Mouse (Mus musculus) layer of hippocampus, adult 2 months (tissue): ENCODE results near the gene Ttll1. TPM values are rescaled to one million over a fixed set of nuclear protein-coding genes. Genes with fewer than 3 reads are reported as not detected.
A peak's percentile ranks its signal among the peaks of the same experiment; 100 is the strongest.

ENCODE experiments used
- DNase-seq, 2 experiments: peaks; one replicate each; pipeline ENCODE4 v3.0.0; 2022; ENCODE audit warnings: low spot score in 2 of 2
- H3K27ac ChIP-seq: fragments of 200-600 bp; 2 replicates; pipeline ENCODE4 v1.8.1; 2022
- H3K4me3 ChIP-seq: fragments of 200-600 bp; 2 replicates; pipeline ENCODE4 v1.8.1; 2022; ENCODE audit warnings: mild to moderate bottlenecking
- CTCF ChIP-seq: fragments of 200-600 bp; conservative IDR thresholded peaks from 2 replicates; pipeline ENCODE4 v1.8.1; 2022; ENCODE audit warnings: antibody characterized with exemption, mild to moderate bottlenecking, moderate library complexity
- total RNA-seq, 2 experiments: library from RNA; stranded (reverse); gene quantifications; 2 replicates each; pipeline ENCODE4 v1.2.3; 2021

Ttll1 gene
- total RNA-seq, 2 experiments from 2014 or later, result 34.5 to 36.6 TPM

DNA sequence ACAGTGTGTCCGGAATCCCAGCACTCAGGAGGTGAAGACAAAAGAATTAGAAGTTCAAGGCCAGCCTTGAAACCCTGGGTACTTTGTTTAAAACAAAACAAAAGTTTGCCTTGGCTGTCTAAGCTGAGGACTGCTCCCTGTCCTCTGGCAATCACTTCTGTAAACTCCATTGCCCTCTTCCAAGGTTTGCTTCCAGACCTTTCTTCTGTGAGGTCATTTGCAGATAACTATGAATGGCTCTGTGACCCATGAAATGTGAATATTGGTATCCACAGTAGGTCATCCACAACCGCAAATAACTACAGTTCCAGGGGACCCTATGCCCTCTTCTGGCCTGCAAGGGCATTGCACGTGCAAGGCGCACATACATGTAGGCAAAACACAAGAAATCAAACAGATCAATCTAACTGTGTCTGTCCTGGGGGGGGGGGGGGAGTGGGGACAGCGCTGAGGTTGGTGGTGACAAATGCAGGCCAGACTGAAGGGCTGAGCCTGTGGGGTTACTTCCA is 21.3 kb upstream of the Ttll1 start:
- peak; percentile 40 for TF ChIP-seq CTCF
- no peak overlapping the region for H3K4me3 ChIP-seq
- H3K27ac ChIP-seq, result no peak overlapping the region
- DNase-seq, result no peak

DNA sequence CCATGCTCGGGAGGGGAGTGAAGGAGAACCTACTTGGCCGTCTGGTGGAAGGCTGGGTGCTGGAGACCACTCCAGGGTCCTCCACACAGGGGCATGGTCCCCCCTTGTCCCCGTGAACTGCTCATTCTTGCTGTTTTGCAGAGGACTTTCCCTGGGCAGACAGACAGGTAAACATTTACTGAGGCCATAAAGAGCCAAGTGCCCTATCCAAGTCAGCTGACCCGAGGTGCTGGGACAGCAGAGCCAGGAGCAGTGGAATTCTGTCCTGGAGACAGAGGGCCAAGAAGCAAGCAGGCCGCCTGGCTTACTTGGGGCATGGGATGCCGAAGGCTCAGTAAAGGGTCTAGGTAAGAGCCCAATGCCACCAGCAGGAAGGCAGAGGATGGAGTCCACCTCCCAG is 20.0 kb upstream of the Ttll1 start:
- no peak for TF ChIP-seq CTCF
- Histone ChIP-seq H3K4me3 (no peak overlapping the region), H3K27ac (no peak overlapping the region)
- DNase-seq, result no peak

- Histone ChIP-seq H3K27ac (no peak overlapping the region), H3K4me3 (no peak overlapping the region)
- no peak for TF ChIP-seq CTCF
- DNase-seq, result no peak
Measured at GRCm38 (mm10) chr15:83530233-83530632, 19.5 kb upstream of the Ttll1 start.

DNA sequence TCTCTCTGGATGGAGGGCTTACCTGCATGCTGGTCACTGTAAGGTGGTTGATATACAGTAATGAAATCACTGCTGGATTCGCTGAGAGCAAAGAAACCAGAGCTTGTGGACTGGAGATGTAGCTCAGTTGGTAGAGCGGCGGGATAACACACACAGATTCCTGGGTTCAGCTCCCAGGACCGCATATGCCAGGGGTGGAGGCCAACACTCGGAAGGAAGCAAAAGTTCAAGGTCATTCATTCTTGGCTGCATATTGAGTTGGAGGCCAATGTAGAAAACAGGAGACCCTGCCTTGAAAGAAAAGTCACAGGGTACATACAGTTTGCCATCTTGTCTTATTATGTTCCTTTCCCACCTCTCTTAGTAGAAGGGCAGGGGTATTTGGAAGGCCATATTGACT is 19.1 kb upstream of the Ttll1 start:
- TF ChIP-seq CTCF, result no peak
- H3K27ac ChIP-seq, result no peak overlapping the region
- H3K4me3 ChIP-seq, result no peak overlapping the region
- no peak for DNase-seq

GRCm38 (mm10) chr15:83528892-83529291 is 18.2 kb upstream of the Ttll1 start:
- Histone ChIP-seq H3K27ac (no peak overlapping the region), H3K4me3 (no peak overlapping the region)
- TF ChIP-seq CTCF, result no peak
- no peak for DNase-seq

DNA sequence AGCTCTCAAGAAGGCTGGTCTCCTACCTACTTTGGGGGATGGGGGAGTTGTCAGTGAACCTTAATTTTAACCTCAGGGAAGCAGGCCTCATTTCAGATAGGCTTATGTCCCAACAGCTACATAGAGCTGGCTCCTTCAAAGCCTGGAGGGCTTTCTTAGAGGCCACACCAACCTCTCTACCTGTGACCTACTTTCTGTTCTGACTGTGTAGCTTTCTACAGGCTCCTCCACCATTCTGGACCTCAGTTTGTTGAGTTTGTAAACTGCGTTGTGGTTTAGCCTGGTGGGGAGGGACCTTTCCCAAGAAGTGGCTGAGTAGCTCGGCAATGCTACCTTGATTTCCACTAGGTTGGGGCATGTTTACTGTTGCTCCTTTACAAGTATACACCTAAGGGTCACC is 17.1 kb upstream of the Ttll1 start:
- DNase-seq, result no peak
- TF ChIP-seq CTCF, result no peak
- Histone ChIP-seq H3K27ac (no peak overlapping the region), H3K4me3 (no peak overlapping the region)

GRCm38 (mm10) chr15:83527092-83527437 is 16.4 kb upstream of the Ttll1 start:
- peak overlapping the region; percentile 47 for H3K4me3 ChIP-seq
- no peak for TF ChIP-seq CTCF
- no peak overlapping the region for H3K27ac ChIP-seq
- DNase-seq, result no peak

DNA sequence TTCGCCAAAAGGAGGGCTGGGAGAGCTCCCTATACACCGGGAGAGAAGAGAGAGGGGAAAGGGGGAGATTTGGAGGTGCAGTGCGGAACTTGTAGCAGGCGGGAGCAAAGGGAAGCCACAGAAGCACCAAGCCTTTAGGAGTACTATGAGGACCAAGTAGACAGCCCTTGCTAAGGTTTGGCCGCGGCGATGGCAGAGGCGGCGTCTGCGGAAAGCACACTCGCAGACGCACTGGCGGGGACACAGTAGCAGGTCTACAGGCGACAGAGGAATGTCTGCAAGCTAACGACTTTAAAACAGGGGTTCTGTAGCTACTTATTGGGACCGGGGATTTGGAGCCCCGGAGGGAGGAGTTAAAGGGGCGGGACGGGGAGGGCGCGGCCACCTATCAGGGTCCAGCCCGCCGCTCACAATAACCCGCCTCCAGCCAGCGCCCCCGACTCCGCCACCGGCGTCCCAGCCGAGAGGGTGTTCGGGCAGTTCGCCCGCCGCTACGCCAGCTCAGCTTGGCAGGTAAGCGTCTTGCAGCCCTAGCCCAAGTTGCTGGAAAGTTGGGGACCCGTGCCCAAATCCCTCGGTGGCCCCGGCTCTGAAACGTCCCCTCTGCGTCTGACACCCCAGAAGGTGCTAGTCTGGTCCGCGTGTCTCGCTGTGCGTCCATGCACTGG is 15.9 kb upstream of the Ttll1 start, which contains the start of gene Bik:
Bik (plus strand) TSS at position 439 of the 668 bp plus-strand sequence.
- Histone ChIP-seq H3K4me3 (peak within 1 kb of the TSS; percentile 47), H3K27ac (no peak within 1 kb of the TSS)
- no peak for DNase-seq
- TF ChIP-seq CTCF, result no peak

DNA sequence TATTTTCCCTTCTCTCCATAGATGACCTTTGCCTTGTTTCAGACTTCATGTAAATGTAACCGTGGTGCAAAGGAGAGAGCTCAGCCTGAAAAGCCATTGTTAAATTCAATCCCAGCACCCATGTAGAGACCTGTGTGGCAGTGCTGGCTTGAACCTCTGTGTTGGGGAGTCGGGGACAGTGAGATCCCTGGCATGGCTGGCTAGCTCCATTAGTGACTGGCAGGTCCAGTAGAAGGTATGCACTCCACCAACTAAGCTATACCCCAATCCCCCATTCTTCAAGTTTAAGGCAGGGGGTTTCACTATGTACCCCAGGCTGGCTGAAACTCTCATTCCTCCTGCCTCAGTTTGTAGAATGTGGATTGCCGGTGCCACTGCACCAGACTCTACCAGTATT is 13.6 kb upstream of the Ttll1 start:
- no peak for DNase-seq
- Histone ChIP-seq H3K27ac (no peak overlapping the region), H3K4me3 (no peak overlapping the region)
- no peak for TF ChIP-seq CTCF

GRCm38 (mm10) chr15:83523638-83524332 is 13.1 kb upstream of the Ttll1 start:
- no peak for DNase-seq
- TF ChIP-seq CTCF, result no peak
- Histone ChIP-seq H3K4me3 (no peak overlapping the region), H3K27ac (no peak overlapping the region)

GRCm38 (mm10) chr15:83523196-83523595 is 12.5 kb upstream of the Ttll1 start:
- no peak overlapping the region for H3K4me3 ChIP-seq
- H3K27ac ChIP-seq, result no peak overlapping the region
- DNase-seq, result no peak
- TF ChIP-seq CTCF, result no peak

- H3K27ac ChIP-seq, result no peak overlapping the region
- TF ChIP-seq CTCF, result no peak
- no peak for DNase-seq
- H3K4me3 ChIP-seq, result no peak overlapping the region
Measured at GRCm38 (mm10) chr15:83520861-83521382, 10.2 kb upstream of the Ttll1 start.

GRCm38 (mm10) chr15:83518215-83519048 is 7.7 kb upstream of the Ttll1 start:
- no peak overlapping the region for H3K27ac ChIP-seq
- DNase-seq, result peak; percentile 57 to 78
- TF ChIP-seq CTCF, result peak; percentile 93
- no peak overlapping the region for H3K4me3 ChIP-seq
